Mouse (Mus musculus): ENCODE data around the gene Zfp704. TPM values are rescaled to one million over a fixed set of nuclear protein-coding genes. Genes with fewer than 3 reads are reported as not detected.

Gene Zfp704
- total and polyA plus RNA-seq, 3 experiments = 0.02 to 0.22 TPM; not detected in 1

DNA sequence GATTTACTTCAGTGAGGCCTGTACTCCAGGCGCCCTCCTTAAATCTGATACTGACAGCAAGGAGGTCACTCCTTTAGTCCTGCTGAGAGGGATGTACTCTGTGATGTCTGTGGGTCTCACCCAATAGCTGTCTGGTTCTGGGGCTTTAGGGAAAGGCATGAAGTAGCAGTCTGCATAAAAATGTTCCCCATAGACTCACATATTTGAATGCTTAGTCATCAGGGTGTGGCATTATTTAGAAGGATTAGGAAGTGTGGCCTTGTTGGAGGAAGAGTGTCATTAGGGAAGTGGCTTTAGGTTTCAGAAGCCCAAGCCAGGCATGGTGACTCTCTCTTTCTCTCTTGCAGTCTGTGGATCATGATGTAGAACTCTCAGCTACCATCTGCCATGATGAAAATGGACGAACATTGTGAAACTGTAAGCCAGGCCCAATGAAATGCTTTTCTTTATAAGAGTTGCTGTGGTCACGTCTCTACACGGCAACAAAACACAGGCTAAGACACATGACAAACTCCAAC is 118.1 kb downstream of the Zfp704 start:
- H3K4me3 ChIP-seq (ENCODE audit: low read depth, low read length) = no peak overlapping the region
- peaks cover 4% of the 10 kb centered on the region; the same call in 1 of the 2 replicates for H3K27me3 ChIP-seq (ENCODE audit: insufficient read depth, low read length)
- no peaks in the 10 kb centered on the region for H3K4me1 ChIP-seq (ENCODE audit: insufficient read depth, low read depth, low read length)
- H3K36me3 ChIP-seq (replicated peaks) = no peaks in the 10 kb centered on the region
- ATAC-seq (ENCODE audit: extremely low read depth, insufficient number of reproducible peaks, low FRiP score, poor library complexity, severe bottlenecking) (no peak), DNase-seq (ENCODE audit: low spot score) (no peak)
- TF ChIP-seq GATA1 (IDR thresholded peaks at IDR 0.05; ENCODE audit: borderline replicate concordance, low read length) = no peak
- TF ChIP-seq CTCF (IDR thresholded peaks at IDR 0.05; ENCODE audit: low read depth, low read length) = no peak
- no peak for TF ChIP-seq TAL1 (conservative IDR thresholded peaks at IDR 0.05; ENCODE audit: low read depth, low read length)
- TF ChIP-seq POLR2AphosphoS5 (IDR thresholded peaks at IDR 0.05; ENCODE audit: insufficient replicate concordance, low read depth, low read length) = no peak
- TF ChIP-seq GATA2 (IDR thresholded peaks at IDR 0.05; ENCODE audit: borderline replicate concordance, low read depth, low read length) = no peak
- no peaks in the 10 kb centered on the region for H3K9me3 ChIP-seq (replicated peaks)

GRCm38 (mm10) chr3:9487644-9488043 is 122.2 kb downstream of the Zfp704 start:
- DNase-seq (ENCODE audit: low spot score) (no peak), ATAC-seq (ENCODE audit: extremely low read depth, insufficient number of reproducible peaks, low FRiP score, poor library complexity, severe bottlenecking) (no peak)
- no peaks in the 10 kb centered on the region for H3K36me3 ChIP-seq (replicated peaks)
- TF ChIP-seq TAL1 (conservative IDR thresholded peaks at IDR 0.05; ENCODE audit: low read depth, low read length) (no peak), GATA1 (IDR thresholded peaks at IDR 0.05; ENCODE audit: borderline replicate concordance, low read length) (no peak), POLR2AphosphoS5 (IDR thresholded peaks at IDR 0.05; ENCODE audit: insufficient replicate concordance, low read depth, low read length) (no peak), GATA2 (IDR thresholded peaks at IDR 0.05; ENCODE audit: borderline replicate concordance, low read depth, low read length) (no peak), CTCF (IDR thresholded peaks at IDR 0.05; ENCODE audit: low read depth, low read length) (no peak)
- no peaks in the 10 kb centered on the region for H3K9me3 ChIP-seq (replicated peaks)
- H3K4me1 ChIP-seq (ENCODE audit: insufficient read depth, low read depth, low read length) = no peaks in the 10 kb centered on the region
- H3K4me3 ChIP-seq (ENCODE audit: low read depth, low read length) = no peak overlapping the region
- H3K27me3 ChIP-seq (ENCODE audit: insufficient read depth, low read length) = peaks cover 5% of the 10 kb centered on the region; the same call in 1 of the 2 replicates

DNA sequence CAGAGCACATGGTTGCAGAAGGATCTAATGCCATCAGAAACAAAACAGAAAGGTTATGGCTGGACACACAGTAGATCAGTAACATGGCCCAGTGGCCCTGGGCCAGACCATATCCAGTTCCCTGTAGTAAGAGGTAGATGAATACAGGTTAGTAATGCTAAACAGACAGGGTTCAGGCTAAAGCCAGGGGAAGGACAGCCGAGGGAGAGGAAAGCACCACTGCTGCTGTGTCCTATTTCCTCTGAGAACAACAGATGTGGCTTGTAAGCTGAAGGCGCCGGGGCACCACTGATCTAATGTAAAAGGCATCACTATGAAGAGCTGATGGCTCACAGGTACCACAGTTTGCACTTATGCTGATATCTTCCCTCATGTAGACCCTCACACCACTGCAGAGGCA is 124.4 kb downstream of the Zfp704 start:
- ATAC-seq (ENCODE audit: extremely low read depth, insufficient number of reproducible peaks, low FRiP score, poor library complexity, severe bottlenecking) (no peak), DNase-seq (ENCODE audit: low spot score) (no peak)
- Histone ChIP-seq H3K27me3 (ENCODE audit: insufficient read depth, low read length) (peaks cover 12% of the 10 kb centered on the region), H3K4me3 (ENCODE audit: low read depth, low read length) (no peak overlapping the region), H3K36me3 (replicated peaks) (no peaks in the 10 kb centered on the region), H3K4me1 (ENCODE audit: insufficient read depth, low read depth, low read length) (no peaks in the 10 kb centered on the region), H3K9me3 (replicated peaks) (no peaks in the 10 kb centered on the region)
- TF ChIP-seq GATA2 (IDR thresholded peaks at IDR 0.05; ENCODE audit: borderline replicate concordance, low read depth, low read length) = no peak

DNA sequence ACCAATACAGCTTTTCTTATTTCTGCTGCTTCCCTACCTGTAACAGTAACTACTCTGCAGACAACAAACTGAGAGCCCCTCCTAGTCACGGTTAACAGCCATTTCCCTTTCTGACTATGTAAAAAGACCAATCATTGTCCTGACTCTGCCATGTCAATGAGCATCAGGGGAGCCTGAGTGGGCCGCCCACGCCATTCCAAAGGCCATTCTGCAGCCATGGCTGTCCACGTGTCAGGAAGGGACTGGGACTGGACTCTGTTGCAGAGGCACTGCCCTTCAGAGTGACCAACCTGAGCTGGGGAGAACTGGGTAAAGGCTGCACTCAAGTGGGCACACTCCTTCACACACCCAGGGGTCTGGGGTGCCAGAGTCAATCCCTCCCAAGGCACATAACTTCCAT is 127.9 kb downstream of the Zfp704 start:
- ATAC-seq (ENCODE audit: extremely low read depth, insufficient number of reproducible peaks, low FRiP score, poor library complexity, severe bottlenecking) (no peak), DNase-seq (ENCODE audit: low spot score) (no peak)
- no peaks in the 10 kb centered on the region for H3K36me3 ChIP-seq (replicated peaks)
- no peak overlapping the region for H3K4me3 ChIP-seq (ENCODE audit: low read depth, low read length)
- no peak for TF ChIP-seq GATA1 (IDR thresholded peaks at IDR 0.05; ENCODE audit: borderline replicate concordance, low read length)
- TF ChIP-seq POLR2AphosphoS5 (IDR thresholded peaks at IDR 0.05; ENCODE audit: insufficient replicate concordance, low read depth, low read length) = no peak
- no peak for TF ChIP-seq TAL1 (conservative IDR thresholded peaks at IDR 0.05; ENCODE audit: low read depth, low read length)
- TF ChIP-seq CTCF (IDR thresholded peaks at IDR 0.05; ENCODE audit: low read depth, low read length) = no peak
- no peak for TF ChIP-seq GATA2 (IDR thresholded peaks at IDR 0.05; ENCODE audit: borderline replicate concordance, low read depth, low read length)
- no peaks in the 10 kb centered on the region for H3K9me3 ChIP-seq (replicated peaks)
- peaks cover 8% of the 10 kb centered on the region for H3K27me3 ChIP-seq (ENCODE audit: insufficient read depth, low read length)
- H3K4me1 ChIP-seq (ENCODE audit: insufficient read depth, low read depth, low read length) = no peaks in the 10 kb centered on the region

DNA sequence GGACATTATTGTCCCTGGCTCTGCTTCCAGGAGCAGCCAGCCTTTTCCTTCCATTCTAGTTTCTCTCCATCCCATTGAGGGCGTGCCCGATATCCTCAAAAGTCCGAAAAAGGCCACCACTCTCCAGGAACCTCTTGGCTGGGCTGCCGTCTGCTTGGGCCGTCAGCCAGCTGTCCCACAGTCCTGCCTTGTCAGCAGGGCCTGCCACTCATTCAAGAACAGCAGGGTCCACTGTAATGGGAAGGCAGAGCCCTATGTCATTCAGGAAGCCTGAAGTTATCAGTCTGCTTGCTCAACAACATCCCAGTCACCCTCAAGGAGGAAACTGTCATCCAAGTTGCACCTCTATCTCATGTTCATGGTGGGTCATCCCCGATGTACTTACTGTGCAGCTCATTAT is 128.5 kb downstream of the Zfp704 start:
- ATAC-seq (ENCODE audit: extremely low read depth, insufficient number of reproducible peaks, low FRiP score, poor library complexity, severe bottlenecking) (no peak), DNase-seq (ENCODE audit: low spot score) (no peak)
- Histone ChIP-seq H3K9me3 (replicated peaks) (no peaks in the 10 kb centered on the region), H3K4me1 (ENCODE audit: insufficient read depth, low read depth, low read length) (no peaks in the 10 kb centered on the region), H3K27me3 (ENCODE audit: insufficient read depth, low read length) (peaks cover 8% of the 10 kb centered on the region), H3K4me3 (ENCODE audit: low read depth, low read length) (no peak overlapping the region), H3K36me3 (replicated peaks) (no peaks in the 10 kb centered on the region)
- no peak for TF ChIP-seq GATA2 (IDR thresholded peaks at IDR 0.05; ENCODE audit: borderline replicate concordance, low read depth, low read length)
- TF ChIP-seq GATA1 (IDR thresholded peaks at IDR 0.05; ENCODE audit: borderline replicate concordance, low read length) = no peak
- no peak for TF ChIP-seq TAL1 (conservative IDR thresholded peaks at IDR 0.05; ENCODE audit: low read depth, low read length)
- no peak for TF ChIP-seq CTCF (IDR thresholded peaks at IDR 0.05; ENCODE audit: low read depth, low read length)
- no peak for TF ChIP-seq POLR2AphosphoS5 (IDR thresholded peaks at IDR 0.05; ENCODE audit: insufficient replicate concordance, low read depth, low read length)

GRCm38 (mm10) chr3:9480936-9481335 is 128.9 kb downstream of the Zfp704 start:
- Histone ChIP-seq H3K4me1 (ENCODE audit: insufficient read depth, low read depth, low read length) (no peaks in the 10 kb centered on the region), H3K27me3 (ENCODE audit: insufficient read depth, low read length) (peaks cover 8% of the 10 kb centered on the region), H3K36me3 (replicated peaks) (no peaks in the 10 kb centered on the region), H3K4me3 (ENCODE audit: low read depth, low read length) (no peak overlapping the region), H3K9me3 (replicated peaks) (no peaks in the 10 kb centered on the region)
- ATAC-seq (ENCODE audit: extremely low read depth, insufficient number of reproducible peaks, low FRiP score, poor library complexity, severe bottlenecking) = no peak
- TF ChIP-seq CTCF (IDR thresholded peaks at IDR 0.05; ENCODE audit: low read depth, low read length) = no peak
- TF ChIP-seq GATA2 (IDR thresholded peaks at IDR 0.05; ENCODE audit: borderline replicate concordance, low read depth, low read length) = no peak
- no peak for TF ChIP-seq TAL1 (conservative IDR thresholded peaks at IDR 0.05; ENCODE audit: low read depth, low read length)
- no peak for TF ChIP-seq GATA1 (IDR thresholded peaks at IDR 0.05; ENCODE audit: borderline replicate concordance, low read length)
- no peak for TF ChIP-seq POLR2AphosphoS5 (IDR thresholded peaks at IDR 0.05; ENCODE audit: insufficient replicate concordance, low read depth, low read length)
- no peak for DNase-seq (ENCODE audit: low spot score)

Data from G1E (cell line).